17 mouse cellular contexts compared by ENCODE assay signal in genomic region chr11:112986029-112986573, GRCm38 (mm10).
"Had no signal": no experiment of that assay in that cellular context is flagged by ENCODE, and none has a peak within 500 bp of the region (broad histone marks: within the 10 kb centered on the region; RNA-seq: fewer than 3 reads in every experiment).

No protein-coding gene starts in this region.

- H3K4me3 ChIP-seq: lung, embryonic 15.5 days; megakaryocyte, embryonic 14.5 days; midbrain, embryonic 13.5 days; midbrain, embryonic 15.5 days; neural tube, embryonic 12.5 days; stomach, embryonic 15.5 days had no signal

- H3K4me2 ChIP-seq: lung, embryonic 15.5 days; midbrain, embryonic 11.5 days; midbrain, embryonic 13.5 days; midbrain, embryonic 15.5 days; neural tube, embryonic 12.5 days; stomach, embryonic 15.5 days had no signal

- H3K4me1 ChIP-seq: megakaryocyte, embryonic 14.5 days had no signal

- H3K27ac ChIP-seq: lung, embryonic 15.5 days; macrophage; midbrain, embryonic 13.5 days; midbrain, embryonic 15.5 days; neural tube, embryonic 12.5 days; stomach, embryonic 15.5 days; stomach, postnatal 0 days had no signal

- ATAC-seq: lung, postnatal 0 days; midbrain, embryonic 13.5 days; midbrain, embryonic 15.5 days had no signal

- H3K9me3 ChIP-seq: lung, embryonic 15.5 days; midbrain, embryonic 13.5 days; midbrain, embryonic 15.5 days; neural tube, embryonic 12.5 days; stomach, embryonic 15.5 days had no signal

- H3K27me3 ChIP-seq: lung, embryonic 15.5 days; megakaryocyte, embryonic 14.5 days; midbrain, embryonic 13.5 days; midbrain, embryonic 15.5 days; neural tube, embryonic 12.5 days; stomach, embryonic 15.5 days had no signal

- H3K9ac ChIP-seq: lung, embryonic 15.5 days; midbrain, embryonic 13.5 days; midbrain, embryonic 15.5 days; neural tube, embryonic 12.5 days; stomach, embryonic 15.5 days had no signal

- DNase-seq: lung, adult 2 months; lung, postnatal 14 days; lung, postnatal 36 days; right cerebral cortex, postnatal 14 days; thymus, adult 18-20 months; thymus, postnatal 14 days; thymus, postnatal 36 days had no signal

- H3K36me3 ChIP-seq: lung, embryonic 15.5 days; midbrain, embryonic 13.5 days; midbrain, embryonic 15.5 days; neural tube, embryonic 12.5 days; stomach, embryonic 15.5 days had no signal
